Mouse (Mus musculus) adrenal gland, adult 2 months (tissue): ENCODE measurements around the gene Fyco1. TPM values are rescaled to one million over a fixed set of nuclear protein-coding genes. Genes with fewer than 3 reads are reported as not detected.

Experiments
- DNase-seq: peaks from one replicate; pipeline ENCODE4 v3.0.0; 2021
- polyA plus RNA-seq: library from polyadenylated mRNA; depleted of rRNA; stranded (reverse); fragments of >200 nt; gene quantifications from 2 replicates; pipeline ENCODE4 v1.2.3, GENCODE M21; 2012; rRNA removed
- total RNA-seq, 2 experiments: library from RNA; stranded (reverse); gene quantifications; 2 replicates each; pipeline ENCODE4 v1.2.3; 2021

Fyco1 gene
- total and polyA plus RNA-seq, 3 experiments, result 9.7 to 41.1 (median 37.1) TPM

DNA sequence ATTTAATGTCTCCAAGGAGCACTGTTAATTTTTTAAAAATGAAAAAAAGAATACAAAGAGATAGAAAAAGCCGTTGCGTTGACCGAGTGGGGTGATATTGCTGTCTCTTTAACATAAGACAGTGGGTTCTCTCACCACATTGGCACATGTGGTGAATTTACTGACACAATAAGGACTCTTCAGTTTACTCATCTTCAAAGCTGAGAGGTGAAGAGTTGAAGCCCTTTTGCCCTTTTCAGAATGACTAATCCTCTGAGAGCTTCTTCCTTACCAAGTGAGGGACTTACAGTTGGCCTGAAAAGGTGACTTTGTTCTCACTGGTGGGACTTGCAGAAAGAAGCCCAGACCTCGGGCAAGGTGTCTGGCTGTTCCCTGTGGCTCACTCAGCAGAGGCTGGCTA, 110.9 kb downstream of the Fyco1 start:
- no peak for DNase-seq

Other genes with a start within 250 kb of the Fyco1 start
- gene Slc6a20b, start 219.3 kb downstream of the Fyco1 start, total RNA-seq, result under 1 TPM in 1 of 2 experiments, not detected in 1; 0.10 TPM
- gene Slc6a20b, start 219.3 kb downstream of the Fyco1 start, polyA plus RNA-seq, result not detected in 2 replicates
- not detected for gene Ccr9, start 173.5 kb downstream of the Fyco1 start, total RNA-seq
- gene Ccr9, start 173.5 kb downstream of the Fyco1 start, polyA plus RNA-seq, result 0.04 and 0.20 TPM in 2 replicates
- under 1 TPM in 1 of 2 experiments, not detected in 1; 0.29 TPM for gene Slc6a20a, start 173.0 kb downstream of the Fyco1 start, total RNA-seq
- gene Slc6a20a, start 173.0 kb downstream of the Fyco1 start, polyA plus RNA-seq, result 0.09 and 0.44 TPM in 2 replicates
- gene Lztfl1, start 134.2 kb downstream of the Fyco1 start, total RNA-seq, result 10 to 100 TPM; 44.7 to 55.5 TPM
- 0.74 and 1.1 TPM in 2 replicates for gene Lztfl1, start 134.2 kb downstream of the Fyco1 start, polyA plus RNA-seq
- gene Cxcr6, start 45.4 kb downstream of the Fyco1 start, total RNA-seq, result under 1 TPM in 1 of 2 experiments, not detected in 1; 0.21 TPM
- gene Cxcr6, start 45.4 kb downstream of the Fyco1 start, polyA plus RNA-seq, result 0.20 TPM in 1 of 2 replicates, not detected in the other
- under 1 TPM; 0.10 to 0.20 TPM for gene Xcr1, start 10.1 kb upstream of the Fyco1 start, total RNA-seq
- 0.08 and 0.10 TPM in 2 replicates for gene Xcr1, start 10.1 kb upstream of the Fyco1 start, polyA plus RNA-seq
- 1 to 10 TPM; 1.3 to 1.9 TPM for gene Ccr1, start 116.8 kb upstream of the Fyco1 start, total RNA-seq
- 0.82 and 0.88 TPM in 2 replicates for gene Ccr1, start 116.8 kb upstream of the Fyco1 start, polyA plus RNA-seq
- gene Ccr1l1, start 126.5 kb upstream of the Fyco1 start, total RNA-seq, result not detected
- not detected in 2 replicates for gene Ccr1l1, start 126.5 kb upstream of the Fyco1 start, polyA plus RNA-seq
- gene Ccr3, start 170.1 kb upstream of the Fyco1 start, total RNA-seq, result not detected
- gene Ccr3, start 170.1 kb upstream of the Fyco1 start, polyA plus RNA-seq, result not detected in 2 replicates